Mouse (Mus musculus): Measurements from ENCODE around the gene Slc25a25. TPM values are rescaled to one million over a fixed set of nuclear protein-coding genes. Genes with fewer than 3 reads are reported as not detected.
A peak's percentile ranks its signal among the peaks of the same experiment; 100 is the strongest.
"Not testable (repeated sequence)": the region's sequence is repeated elsewhere in the genome, so short reads cannot be mapped to it uniquely, and the experiment has no call there.

Slc25a25 gene
- total RNA-seq (2015; ENCODE audit: low replicate concordance) (2.1 and 6.3 TPM in 2 replicates), total RNA-seq (2017; ENCODE audit: low replicate concordance) (4.2 and 16.2 TPM in 2 replicates)

GRCm38 (mm10) chr2:32450881-32451844, at the start of gene Slc25a25:
Gene Slc25a25 (minus strand): TSS chr2:32451445.
- peak; percentile 84 for ATAC-seq (replicated peaks; ENCODE audit: low FRiP score, poor library complexity, severe bottlenecking)

- ATAC-seq (replicated peaks; ENCODE audit: low FRiP score, poor library complexity, severe bottlenecking): no peak
Measured at GRCm38 (mm10) chr2:32500461-32500860, 49.2 kb upstream of the Slc25a25 start.

- no peak for ATAC-seq (replicated peaks; ENCODE audit: low FRiP score, poor library complexity, severe bottlenecking)
Measured at GRCm38 (mm10) chr2:32499365-32499764, 48.1 kb upstream of the Slc25a25 start.

- ATAC-seq (replicated peaks; ENCODE audit: low FRiP score, poor library complexity, severe bottlenecking): no peak
Measured at GRCm38 (mm10) chr2:32496190-32496589, 44.9 kb upstream of the Slc25a25 start.

- 0 out of 2 replicates have a peak, but pooled peaks have one; percentile 28 for ATAC-seq (replicated peaks; ENCODE audit: low FRiP score, poor library complexity, severe bottlenecking)
Measured at GRCm38 (mm10) chr2:32495185-32495726, 44.0 kb upstream of the Slc25a25 start.

GRCm38 (mm10) chr2:32494522-32494921, 43.3 kb upstream of the Slc25a25 start:
- no peak for ATAC-seq (replicated peaks; ENCODE audit: low FRiP score, poor library complexity, severe bottlenecking)

GRCm38 (mm10) chr2:32493301-32493701, 42.1 kb upstream of the Slc25a25 start:
- no peak for ATAC-seq (replicated peaks; ENCODE audit: low FRiP score, poor library complexity, severe bottlenecking)

- no peak for ATAC-seq (replicated peaks; ENCODE audit: low FRiP score, poor library complexity, severe bottlenecking)
Measured at GRCm38 (mm10) chr2:32492661-32493060, 41.4 kb upstream of the Slc25a25 start.

GRCm38 (mm10) chr2:32490730-32491129, 39.5 kb upstream of the Slc25a25 start:
- not testable (repeated sequence) for ATAC-seq (replicated peaks; ENCODE audit: low FRiP score, poor library complexity, severe bottlenecking)

- peak; percentile 66 for ATAC-seq (replicated peaks; ENCODE audit: low FRiP score, poor library complexity, severe bottlenecking)
Measured at GRCm38 (mm10) chr2:32488679-32489078, 37.4 kb upstream of the Slc25a25 start.

GRCm38 (mm10) chr2:32487124-32487623, 35.9 kb upstream of the Slc25a25 start:
- ATAC-seq (replicated peaks; ENCODE audit: low FRiP score, poor library complexity, severe bottlenecking): peak; percentile 87

GRCm38 (mm10) chr2:32486155-32486554, 34.9 kb upstream of the Slc25a25 start:
- ATAC-seq (replicated peaks; ENCODE audit: low FRiP score, poor library complexity, severe bottlenecking): peak; percentile 62

GRCm38 (mm10) chr2:32485751-32486150, 34.5 kb upstream of the Slc25a25 start:
- ATAC-seq (replicated peaks; ENCODE audit: low FRiP score, poor library complexity, severe bottlenecking): no peak

GRCm38 (mm10) chr2:32484933-32485332, 33.7 kb upstream of the Slc25a25 start:
- no peak for ATAC-seq (replicated peaks; ENCODE audit: low FRiP score, poor library complexity, severe bottlenecking)

GRCm38 (mm10) chr2:32483179-32483875, 32.1 kb upstream of the Slc25a25 start:
- no peak for ATAC-seq (replicated peaks; ENCODE audit: low FRiP score, poor library complexity, severe bottlenecking)

- no peak for ATAC-seq (replicated peaks; ENCODE audit: low FRiP score, poor library complexity, severe bottlenecking)
Measured at GRCm38 (mm10) chr2:32482351-32482750, 31.1 kb upstream of the Slc25a25 start.

- ATAC-seq (replicated peaks; ENCODE audit: low FRiP score, poor library complexity, severe bottlenecking): not testable (repeated sequence)
Measured at GRCm38 (mm10) chr2:32475361-32475760, 24.1 kb upstream of the Slc25a25 start.

- peak; percentile 70 for ATAC-seq (replicated peaks; ENCODE audit: low FRiP score, poor library complexity, severe bottlenecking)
Measured at GRCm38 (mm10) chr2:32471681-32472061, 20.4 kb upstream of the Slc25a25 start.

GRCm38 (mm10) chr2:32471001-32471680, 19.9 kb upstream of the Slc25a25 start:
- ATAC-seq (replicated peaks; ENCODE audit: low FRiP score, poor library complexity, severe bottlenecking): peak; percentile 42; the same call in 1 of the 2 replicates
